In genomic region chr13:80295723-80296122, GRCm38 (mm10) we compare ENCODE assay signal across 13 mouse cellular contexts.
"Had no signal": no experiment of that assay in that cellular context is flagged by ENCODE, and none has a peak within 500 bp of the region (broad histone marks: within the 10 kb centered on the region; RNA-seq: fewer than 3 reads in every experiment).

No protein-coding gene starts in this region.

- H3K9me3 ChIP-seq: kidney, embryonic 15.5 days; limb, embryonic 10.5 days; liver, embryonic 13.5 days; midbrain, embryonic 13.5 days; stomach, embryonic 15.5 days had no signal

- H3K4me1 ChIP-seq: kidney, embryonic 15.5 days; limb, embryonic 10.5 days; liver, embryonic 13.5 days; stomach, embryonic 15.5 days had no signal

- H3K9ac ChIP-seq: kidney, embryonic 15.5 days; liver, embryonic 13.5 days; liver, postnatal 0 days; midbrain, embryonic 13.5 days; stomach, embryonic 15.5 days had no signal

- H3K36me3 ChIP-seq: kidney, embryonic 15.5 days; limb, embryonic 10.5 days; liver, embryonic 13.5 days; midbrain, embryonic 13.5 days; stomach, embryonic 15.5 days had no signal

- ATAC-seq: liver, postnatal 0 days; midbrain, embryonic 13.5 days had no signal

- H3K27ac ChIP-seq: kidney, embryonic 15.5 days; left cerebral cortex, adult 2 months; limb, embryonic 10.5 days; liver, embryonic 13.5 days; midbrain, embryonic 13.5 days; stomach, embryonic 15.5 days had no signal

- H3K27me3 ChIP-seq: kidney, embryonic 15.5 days; liver, embryonic 13.5 days; midbrain, embryonic 13.5 days; stomach, embryonic 15.5 days had no signal

- H3K4me2 ChIP-seq: kidney, embryonic 15.5 days; liver, embryonic 13.5 days; midbrain, embryonic 13.5 days; stomach, embryonic 15.5 days had no signal

- DNase-seq: kidney, adult 2 months; kidney, postnatal 36 days; liver, embryonic 13.5 days; liver, postnatal 0 days; lung, postnatal 36 days; right cerebral cortex, postnatal 4 days; spleen, adult 18-20 months; thymus, postnatal 36 days had no signal

- H3K4me3 ChIP-seq: kidney, embryonic 15.5 days; left cerebral cortex, adult 2 months; limb, embryonic 10.5 days; liver, embryonic 13.5 days; midbrain, embryonic 13.5 days; stomach, embryonic 15.5 days had no signal
